Mouse (Mus musculus) midbrain, embryonic 12.5 days (tissue): ENCODE measurements around the gene Cdh13. TPM values are rescaled to one million over a fixed set of nuclear protein-coding genes. Genes with fewer than 3 reads are reported as not detected.

ENCODE experiments used
- ATAC-seq: fragments of 200-750 bp; cut with Nextera tagmentation; 2 replicates; pipeline ENCODE4 v1.8.0; 2017; ENCODE audit warnings: low read depth, moderate TSS enrichment, moderate library complexity; ENCODE audit not compliant: low FRiP score
- H3K27ac ChIP-seq: fragments of 300-500 bp; sonication (generic); replicated peaks from 2 replicates; pipeline ENCODE4 v1.5.1; 2016; ENCODE audit warnings: mild to moderate bottlenecking
- H3K27me3 ChIP-seq: fragments of 300-500 bp; sonication (generic); 2 replicates; pipeline ENCODE4 v1.6.1; 2016; ENCODE audit warnings: mild to moderate bottlenecking
- H3K36me3 ChIP-seq: fragments of 300-500 bp; sonication (generic); 2 replicates; pipeline ENCODE4 v1.6.1; 2016
- H3K4me1 ChIP-seq: fragments of 300-500 bp; sonication (generic); 2 replicates; pipeline ENCODE4 v1.6.1; 2016
- H3K4me2 ChIP-seq: fragments of 300-500 bp; sonication (generic); replicated peaks from 2 replicates; pipeline ENCODE4 v1.6.1; 2016; ENCODE audit warnings: mild to moderate bottlenecking, moderate library complexity
- H3K4me3 ChIP-seq: fragments of 300-500 bp; sonication (generic); 2 replicates; pipeline ENCODE4 v1.5.1; 2016; ENCODE audit warnings: mild to moderate bottlenecking
- H3K9ac ChIP-seq: fragments of 300-500 bp; sonication (generic); replicated peaks from 2 replicates; pipeline ENCODE4 v1.6.1; 2016; ENCODE audit warnings: mild to moderate bottlenecking, moderate library complexity
- H3K9me3 ChIP-seq: fragments of 300-500 bp; sonication (generic); 2 replicates; pipeline ENCODE4 v1.6.1; 2016; ENCODE audit warnings: mild to moderate bottlenecking
- WGBS: fragments of 180-500 bp; shearing (Covaris S2); methylation state at CpG from one replicate; pipeline ENCODE4 v1.1.7; 2016; 5-methylcytosine and 5-hydroxymethylcytosine counted together
- polyA plus RNA-seq: library from polyadenylated mRNA; unstranded; fragments of >200 nt; fragmentation: Nextera tagmentation; extraction: Ambion mirVana; gene quantifications from 2 replicates; pipeline ENCODE4 v1.2.1, GENCODE M21; 2016

Cdh13 gene
- polyA plus RNA-seq, 1 experiment from 2014 or later, result 18.8 TPM

- Histone ChIP-seq H3K9ac (no peak overlapping the region), H3K27ac (no peak overlapping the region), H3K4me1 (no peaks in the 10 kb centered on the region), H3K27me3 (no peaks in the 10 kb centered on the region), H3K4me2 (no peak overlapping the region), H3K4me3 (no peak overlapping the region), H3K9me3 (no peaks in the 10 kb centered on the region), H3K36me3 (no peaks in the 10 kb centered on the region)
- 89% methylated on average over 12 of the region's 12 CpGs for WGBS
- no peak for ATAC-seq
Measured at GRCm38 (mm10) chr8:118852861-118853260, 569.3 kb downstream of the Cdh13 start.

- Histone ChIP-seq H3K9ac (no peak overlapping the region), H3K27me3 (no peaks in the 10 kb centered on the region), H3K4me1 (no peaks in the 10 kb centered on the region), H3K4me3 (no peak overlapping the region), H3K9me3 (no peaks in the 10 kb centered on the region), H3K4me2 (no peak overlapping the region), H3K36me3 (no peaks in the 10 kb centered on the region), H3K27ac (no peak overlapping the region)
- no peak for ATAC-seq
- WGBS, result 85% methylated on average over 8 of the region's 8 CpGs
Measured at GRCm38 (mm10) chr8:118854656-118855055, 571.1 kb downstream of the Cdh13 start.

- ATAC-seq, result no peak
- 83% methylated on average over 6 of the region's 6 CpGs for WGBS
- Histone ChIP-seq H3K27ac (no peak overlapping the region), H3K4me1 (no peaks in the 10 kb centered on the region), H3K4me2 (no peak overlapping the region), H3K9me3 (no peaks in the 10 kb centered on the region), H3K4me3 (no peak overlapping the region), H3K36me3 (no peaks in the 10 kb centered on the region), H3K27me3 (no peaks in the 10 kb centered on the region), H3K9ac (no peak overlapping the region)
Measured at GRCm38 (mm10) chr8:118866332-118866731, 582.8 kb downstream of the Cdh13 start.

DNA sequence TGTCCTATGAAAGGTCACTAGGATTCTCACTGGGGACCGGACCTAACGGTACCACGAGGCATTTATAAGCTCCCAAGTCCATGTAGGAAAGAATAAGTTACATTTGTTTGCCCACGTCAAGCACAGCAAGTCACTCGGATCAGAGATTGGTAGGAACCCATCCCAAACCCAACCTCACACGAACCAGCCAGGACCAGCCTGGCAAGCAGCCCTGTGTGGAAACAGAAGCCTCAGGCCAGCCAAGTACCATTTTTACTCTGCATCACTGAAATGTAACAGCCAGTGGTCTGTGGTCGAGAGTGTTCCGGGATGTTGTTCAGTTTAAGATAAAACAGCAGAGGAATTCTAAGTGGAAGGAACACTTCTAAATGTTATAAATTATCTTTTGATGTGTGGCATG lies 587.2 kb downstream of the Cdh13 start:
- Histone ChIP-seq H3K27ac (no peak overlapping the region), H3K9me3 (no peaks in the 10 kb centered on the region), H3K4me1 (no peaks in the 10 kb centered on the region), H3K9ac (no peak overlapping the region), H3K27me3 (no peaks in the 10 kb centered on the region), H3K36me3 (no peaks in the 10 kb centered on the region), H3K4me2 (no peak overlapping the region), H3K4me3 (no peak overlapping the region)
- no peak for ATAC-seq
- WGBS, result 94% methylated on average over 8 of the region's 8 CpGs

GRCm38 (mm10) chr8:118879939-118880825 lies 596.6 kb downstream of the Cdh13 start:
- WGBS, result 90% methylated on average over 11 of the region's 11 CpGs
- H3K4me3 ChIP-seq, result no peak overlapping the region
- H3K9ac ChIP-seq, result no peak overlapping the region
- H3K36me3 ChIP-seq, result no peaks in the 10 kb centered on the region
- no peak overlapping the region for H3K27ac ChIP-seq
- no peak for ATAC-seq
- H3K9me3 ChIP-seq, result no peaks in the 10 kb centered on the region
- H3K4me1 ChIP-seq, result peaks cover 4% of the 10 kb centered on the region; the same call in 1 of the 2 replicates
- H3K4me2 ChIP-seq, result no peak overlapping the region
- H3K27me3 ChIP-seq, result no peaks in the 10 kb centered on the region

- 86% methylated on average over 8 of the region's 8 CpGs for WGBS
- Histone ChIP-seq H3K27ac (no peak overlapping the region), H3K4me3 (no peak overlapping the region), H3K27me3 (no peaks in the 10 kb centered on the region), H3K9ac (no peak overlapping the region), H3K4me1 (peaks cover 4% of the 10 kb centered on the region; the same call in 1 of the 2 replicates), H3K9me3 (no peaks in the 10 kb centered on the region), H3K36me3 (no peaks in the 10 kb centered on the region), H3K4me2 (no peak overlapping the region)
- ATAC-seq, result no peak
Measured at GRCm38 (mm10) chr8:118884296-118884695, 600.8 kb downstream of the Cdh13 start.

DNA sequence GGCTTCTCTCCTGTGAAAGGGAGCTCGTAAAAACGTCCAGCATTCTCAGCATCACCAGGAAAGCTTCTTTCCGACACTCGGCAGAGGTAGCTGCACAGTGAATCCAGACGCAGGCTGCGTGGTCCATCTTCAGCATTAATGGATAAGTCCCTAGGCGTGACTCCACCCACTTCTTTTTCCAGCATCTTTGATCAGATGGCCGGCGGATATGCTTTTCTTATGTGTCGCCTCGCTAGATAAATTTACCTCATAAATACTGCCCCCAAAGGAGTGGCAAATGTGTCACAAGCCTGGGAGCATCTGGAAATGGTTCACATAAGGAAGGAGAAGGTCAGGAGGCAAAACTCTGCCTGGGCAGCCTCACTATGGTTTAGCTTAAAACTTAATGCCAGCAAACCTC lies 601.5 kb downstream of the Cdh13 start:
- no peak overlapping the region for H3K4me2 ChIP-seq
- no peak for ATAC-seq
- H3K27me3 ChIP-seq, result no peaks in the 10 kb centered on the region
- H3K9me3 ChIP-seq, result no peaks in the 10 kb centered on the region
- peaks cover 4% of the 10 kb centered on the region; the same call in 1 of the 2 replicates for H3K4me1 ChIP-seq
- no peak overlapping the region for H3K9ac ChIP-seq
- H3K36me3 ChIP-seq, result no peaks in the 10 kb centered on the region
- H3K27ac ChIP-seq, result no peak overlapping the region
- no peak overlapping the region for H3K4me3 ChIP-seq
- WGBS, result 86% methylated on average over 11 of the region's 11 CpGs

GRCm38 (mm10) chr8:118902402-118902801 lies 618.9 kb downstream of the Cdh13 start:
- Histone ChIP-seq H3K27me3 (no peaks in the 10 kb centered on the region), H3K9ac (no peak overlapping the region), H3K9me3 (peaks cover 2% of the 10 kb centered on the region; the same call in 1 of the 2 replicates), H3K4me3 (no peak overlapping the region), H3K4me1 (peaks cover 6% of the 10 kb centered on the region; the same call in 1 of the 2 replicates), H3K4me2 (no peak overlapping the region), H3K27ac (no peak overlapping the region), H3K36me3 (no peaks in the 10 kb centered on the region)
- 85% methylated on average over 11 of the region's 11 CpGs for WGBS
- ATAC-seq, result no peak

DNA sequence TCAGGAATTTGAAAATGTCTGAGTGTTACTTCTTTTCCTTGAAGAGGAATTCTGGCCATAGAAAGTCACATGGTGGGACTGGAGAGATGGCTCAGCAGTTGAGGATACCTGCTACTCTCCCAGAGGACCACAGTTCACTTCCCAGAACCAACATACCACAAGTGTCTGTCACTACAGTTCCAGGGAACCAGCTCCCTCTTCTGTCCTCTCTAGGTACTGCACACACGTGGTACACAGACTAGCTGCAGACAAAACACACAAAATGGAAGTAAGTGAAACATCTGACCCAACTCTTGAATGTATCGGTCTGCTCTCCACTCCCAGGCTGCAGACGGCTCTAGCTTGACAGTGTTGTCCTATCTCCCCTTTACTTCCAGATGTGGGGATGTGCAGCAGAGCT lies 633.0 kb downstream of the Cdh13 start:
- Histone ChIP-seq H3K27ac (no peak overlapping the region), H3K36me3 (no peaks in the 10 kb centered on the region), H3K4me2 (no peak overlapping the region), H3K9ac (no peak overlapping the region), H3K27me3 (no peaks in the 10 kb centered on the region), H3K9me3 (peaks cover 15% of the 10 kb centered on the region; the same call in 1 of the 2 replicates), H3K4me1 (no peaks in the 10 kb centered on the region; the same call in 1 of the 2 replicates), H3K4me3 (no peak overlapping the region)
- no peak for ATAC-seq
- 93% methylated on average over 3 of the region's 3 CpGs for WGBS

- H3K4me2 ChIP-seq, result no peak overlapping the region
- H3K9me3 ChIP-seq, result no peaks in the 10 kb centered on the region
- H3K9ac ChIP-seq, result no peak overlapping the region
- peaks cover 5% of the 10 kb centered on the region; the same call in 1 of the 2 replicates for H3K4me1 ChIP-seq
- H3K27ac ChIP-seq, result no peak overlapping the region
- WGBS, result 21% methylated on average over 11 of the region's 11 CpGs
- no peak for ATAC-seq
- no peak overlapping the region for H3K4me3 ChIP-seq
- no peaks in the 10 kb centered on the region for H3K36me3 ChIP-seq
- 0 out of 2 replicates have a peak, but pooled peaks cover 3% of the 10 kb centered on the region for H3K27me3 ChIP-seq
Measured at GRCm38 (mm10) chr8:118937412-118937811, 653.9 kb downstream of the Cdh13 start.

GRCm38 (mm10) chr8:118938025-118938424 lies 654.5 kb downstream of the Cdh13 start:
- Histone ChIP-seq H3K27me3 (0 out of 2 replicates have a peak, but pooled peaks cover 3% of the 10 kb centered on the region), H3K9me3 (no peaks in the 10 kb centered on the region), H3K4me1 (peaks cover 5% of the 10 kb centered on the region; the same call in 1 of the 2 replicates), H3K9ac (no peak overlapping the region), H3K4me3 (no peak overlapping the region), H3K27ac (no peak overlapping the region), H3K4me2 (no peak overlapping the region), H3K36me3 (no peaks in the 10 kb centered on the region)
- no peak for ATAC-seq
- 26% methylated on average over 8 of the region's 8 CpGs for WGBS
